Mouse (Mus musculus) hindbrain, embryonic 10.5 days (tissue): ENCODE measurements at regions not wholly inside any gene's neighbourhood (a gene's known extent, or its start where the extent isn't known, plus 50 kb on each side); places are given as distances from the start of the nearest gene placed in this dataset.

ENCODE experiments used
- DNase-seq: peaks from one replicate; pipeline ENCODE4 v3.0.0-alpha.2; 2017; ENCODE audit warnings: low spot score
- H3K27ac ChIP-seq: fragments of 300-500 bp; sonication (generic); 2 replicates; pipeline ENCODE4 v1.5.1; 2016; ENCODE audit warnings: mild to moderate bottlenecking, moderate library complexity
- H3K27me3 ChIP-seq: fragments of 300-500 bp; sonication (generic); 2 replicates; pipeline ENCODE4 v1.6.1; 2016; ENCODE audit warnings: mild to moderate bottlenecking; ENCODE audit not compliant: poor library complexity, insufficient read depth, severe bottlenecking
- H3K36me3 ChIP-seq: fragments of 300-500 bp; sonication (generic); 2 replicates; pipeline ENCODE4 v1.6.1; 2016; ENCODE audit warnings: mild to moderate bottlenecking, moderate library complexity
- H3K4me1 ChIP-seq: fragments of 300-500 bp; sonication (generic); replicated peaks from 2 replicates; pipeline ENCODE4 v1.6.1; 2016; ENCODE audit warnings: mild to moderate bottlenecking
- H3K4me3 ChIP-seq: fragments of 300-500 bp; sonication (generic); 2 replicates; pipeline ENCODE4 v1.5.1; 2016; ENCODE audit warnings: mild to moderate bottlenecking, moderate library complexity
- H3K9me3 ChIP-seq: fragments of 300-500 bp; sonication (generic); 2 replicates; pipeline ENCODE4 v1.6.1; 2016; ENCODE audit warnings: mild to moderate bottlenecking, moderate library complexity
- WGBS: fragments of 180-500 bp; shearing (Covaris S2); methylation state at CpG from one replicate; pipeline ENCODE4 v1.1.7; 2016; 5-methylcytosine and 5-hydroxymethylcytosine counted together

DNA sequence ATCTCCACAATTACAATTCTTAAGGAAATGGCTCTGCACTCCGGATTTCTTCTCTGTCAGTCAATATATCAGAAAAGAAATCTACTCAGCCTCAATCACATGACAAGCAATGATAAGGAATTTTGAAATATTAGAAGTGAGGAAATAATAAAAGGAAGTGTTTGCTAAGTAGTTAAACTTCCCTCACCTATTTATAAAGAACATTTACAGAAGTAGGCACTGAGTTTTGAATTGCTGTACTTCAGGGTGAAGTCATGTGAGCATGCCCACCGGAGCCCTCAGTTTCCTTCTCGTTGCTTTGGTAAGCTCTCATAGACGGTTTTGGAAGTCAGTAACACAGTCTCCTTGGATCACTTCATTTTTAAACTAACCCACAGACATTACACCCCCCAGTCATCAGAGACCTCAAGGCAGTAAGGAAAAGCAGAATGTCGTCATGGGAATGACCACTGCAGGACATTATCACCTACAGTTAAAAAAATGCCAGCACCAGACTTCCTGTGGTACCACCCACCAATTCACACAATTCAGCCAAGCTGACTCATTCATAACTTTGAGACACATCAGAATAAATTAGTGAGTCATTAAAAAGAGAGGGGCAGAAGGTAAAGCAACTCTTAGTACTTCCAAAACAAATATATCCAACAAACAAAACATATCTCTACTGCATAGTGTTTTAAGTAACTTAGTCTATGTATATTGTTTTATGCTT is 541.6 kb upstream of the Hsf2 start:
- 86% methylated on average over 5 of the region's 5 CpGs for WGBS
- H3K27ac ChIP-seq: no peak overlapping the region
- H3K36me3 ChIP-seq: no peaks in the 10 kb centered on the region
- H3K4me3 ChIP-seq: no peak overlapping the region
- H3K4me1 ChIP-seq: no peaks in the 10 kb centered on the region
- DNase-seq: no peak
- no peaks in the 10 kb centered on the region for H3K9me3 ChIP-seq
- H3K27me3 ChIP-seq: no peaks in the 10 kb centered on the region

DNA sequence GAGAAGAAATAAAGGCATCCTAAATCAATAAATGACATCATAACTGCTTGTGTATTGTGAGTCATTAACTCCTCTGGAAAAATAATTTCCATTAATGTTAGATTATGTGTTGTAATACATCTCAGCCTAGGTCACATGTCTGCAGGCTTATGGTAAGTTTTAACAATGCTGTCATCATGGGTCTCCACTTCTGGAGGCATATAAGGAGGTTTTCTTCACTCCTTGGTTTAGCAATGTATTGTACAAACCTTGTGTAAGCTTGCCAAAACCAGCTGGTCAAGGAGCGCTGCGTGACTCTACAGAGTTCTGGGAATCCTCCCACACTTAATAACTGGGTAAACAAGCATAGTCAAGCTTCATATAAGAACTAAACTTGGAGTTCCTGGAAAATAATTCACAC is 529.5 kb upstream of the Hsf2 start:
- WGBS: 94% methylated on average over 2 of the region's 2 CpGs
- DNase-seq: no peak
- H3K27me3 ChIP-seq: no peaks in the 10 kb centered on the region
- H3K27ac ChIP-seq: no peak overlapping the region
- H3K4me1 ChIP-seq: no peaks in the 10 kb centered on the region
- H3K4me3 ChIP-seq: no peak overlapping the region
- no peaks in the 10 kb centered on the region for H3K36me3 ChIP-seq
- H3K9me3 ChIP-seq: no peaks in the 10 kb centered on the region

DNA sequence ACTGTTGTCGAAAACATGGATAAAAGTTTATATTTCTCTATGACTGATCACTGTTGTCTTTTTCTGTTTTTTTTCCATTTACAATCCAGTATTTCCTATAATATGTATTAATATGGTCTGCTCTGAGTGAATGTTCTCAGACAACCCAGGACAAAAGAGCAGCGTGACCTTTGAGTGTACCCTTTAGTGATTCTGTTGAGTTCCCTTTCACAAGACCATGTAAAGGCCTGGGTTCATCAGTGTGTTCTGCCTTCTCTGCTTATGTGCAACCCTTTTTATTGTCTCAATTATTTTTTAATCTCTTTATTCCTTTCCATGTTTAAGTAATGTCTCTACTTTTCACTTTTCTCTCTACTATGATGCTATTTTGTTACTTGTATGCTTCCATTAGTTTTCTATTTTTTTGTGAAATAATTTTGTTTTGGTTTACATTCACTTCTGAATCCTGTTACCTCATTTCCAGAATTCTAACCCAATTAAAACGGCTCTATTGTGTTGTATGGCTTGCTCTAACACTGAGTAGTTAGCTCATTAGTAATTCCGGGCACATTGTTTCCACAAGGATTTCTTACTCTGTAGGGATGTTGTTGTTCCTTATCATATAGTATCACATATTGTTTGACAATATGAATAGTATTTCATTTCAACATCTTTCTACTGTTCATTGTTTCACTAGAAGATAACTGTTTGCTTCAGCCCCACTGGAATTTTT is 523.9 kb upstream of the Hsf2 start:
- Histone ChIP-seq H3K27ac (no peak overlapping the region), H3K9me3 (no peaks in the 10 kb centered on the region), H3K4me1 (no peaks in the 10 kb centered on the region), H3K4me3 (no peak overlapping the region), H3K36me3 (no peaks in the 10 kb centered on the region), H3K27me3 (no peaks in the 10 kb centered on the region)
- DNase-seq: no peak
- 88% methylated on average over 4 of the region's 4 CpGs for WGBS

DNA sequence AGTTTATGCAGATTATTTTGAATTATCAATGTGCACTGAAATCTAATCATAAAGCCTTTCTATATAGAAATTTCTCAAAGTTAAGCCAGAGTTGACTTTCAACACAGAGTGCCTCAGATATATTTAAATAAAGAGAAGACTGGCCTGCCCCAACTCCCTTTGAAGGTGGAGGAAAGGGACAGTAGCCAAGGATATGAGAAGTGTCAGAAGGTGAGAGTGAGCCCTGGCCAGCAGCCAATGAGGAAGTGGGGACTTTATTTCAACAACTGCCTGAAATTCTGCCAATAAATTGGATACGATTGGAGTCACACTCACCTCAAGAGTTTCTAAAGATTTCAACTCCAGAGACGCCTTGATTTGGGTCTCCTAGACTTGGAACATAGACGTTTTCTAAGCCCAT is 523.0 kb upstream of the Hsf2 start:
- no peak overlapping the region for H3K27ac ChIP-seq
- no peak overlapping the region for H3K4me3 ChIP-seq
- 88% methylated on average over 3 of the region's 3 CpGs for WGBS
- no peaks in the 10 kb centered on the region for H3K4me1 ChIP-seq
- no peaks in the 10 kb centered on the region for H3K27me3 ChIP-seq
- H3K36me3 ChIP-seq: no peaks in the 10 kb centered on the region
- DNase-seq: no peak
- H3K9me3 ChIP-seq: no peaks in the 10 kb centered on the region

DNA sequence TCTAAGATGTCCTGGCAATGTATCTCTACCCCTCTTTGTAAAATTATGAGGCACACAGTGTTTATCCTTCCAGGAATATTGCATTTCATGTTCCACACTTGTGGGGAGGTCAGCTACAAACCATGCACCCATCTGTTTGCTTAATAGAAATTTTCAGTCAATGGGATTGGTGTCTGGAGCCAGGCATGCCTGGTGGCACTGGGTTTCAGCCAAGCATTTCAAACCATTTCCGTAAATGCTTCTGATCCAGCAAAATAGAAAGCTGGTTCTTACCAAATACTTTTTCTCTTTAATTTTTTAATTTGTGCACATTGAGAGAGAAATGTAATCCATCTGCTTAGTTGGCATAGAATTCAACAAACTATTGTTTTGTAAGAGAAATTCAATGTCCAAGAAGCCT is 517.3 kb upstream of the Hsf2 start:
- WGBS: 98% methylated on average over 1 of the region's 1 CpGs
- no peaks in the 10 kb centered on the region for H3K9me3 ChIP-seq
- H3K27ac ChIP-seq: no peak overlapping the region
- no peak overlapping the region for H3K4me3 ChIP-seq
- DNase-seq: no peak
- H3K36me3 ChIP-seq: no peaks in the 10 kb centered on the region
- H3K27me3 ChIP-seq: no peaks in the 10 kb centered on the region
- H3K4me1 ChIP-seq: no peaks in the 10 kb centered on the region

DNA sequence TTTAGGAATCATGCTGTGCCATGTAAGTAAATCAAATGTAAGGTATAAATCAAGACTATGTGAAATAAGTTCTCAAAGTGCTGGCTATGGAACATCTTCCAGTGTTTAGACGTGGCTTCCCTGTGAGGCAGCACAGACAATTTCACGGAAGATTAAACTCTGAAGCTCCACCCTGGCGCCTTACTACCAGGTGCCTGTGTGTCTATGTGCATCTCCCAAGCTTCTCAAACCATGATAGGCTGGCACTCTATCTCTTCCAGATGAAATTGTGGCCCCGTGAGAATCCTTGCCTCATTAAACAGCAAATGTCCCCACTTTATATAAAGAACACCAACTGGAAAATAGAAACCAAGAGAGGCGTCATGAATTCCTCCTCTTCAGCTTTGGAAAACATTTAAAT is 511.4 kb upstream of the Hsf2 start:
- Histone ChIP-seq H3K4me3 (no peak overlapping the region), H3K27ac (no peak overlapping the region), H3K36me3 (no peaks in the 10 kb centered on the region), H3K27me3 (no peaks in the 10 kb centered on the region), H3K9me3 (no peaks in the 10 kb centered on the region), H3K4me1 (no peaks in the 10 kb centered on the region)
- no peak for DNase-seq
- WGBS: 85% methylated on average over 5 of the region's 5 CpGs

DNA sequence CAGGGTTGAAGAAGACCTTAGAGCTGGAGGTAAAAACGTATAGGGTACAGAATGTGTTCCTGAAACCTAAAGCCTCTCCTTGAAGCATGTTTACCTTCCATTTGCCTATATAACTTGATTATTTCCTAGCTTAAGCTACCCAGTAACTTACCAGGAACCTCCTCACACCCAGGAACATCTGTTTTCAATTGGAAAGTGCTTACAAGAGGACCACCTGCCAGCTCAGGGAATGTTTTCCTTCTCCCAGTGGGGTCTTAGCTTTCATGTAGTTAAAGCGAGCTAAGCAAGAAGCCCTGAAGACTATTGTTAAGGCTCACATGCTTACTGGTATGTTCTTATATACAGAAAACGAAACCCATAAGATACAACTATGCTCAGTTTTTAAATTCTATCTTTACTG is 506.6 kb upstream of the Hsf2 start:
- no peak overlapping the region for H3K4me3 ChIP-seq
- WGBS: 45% methylated on average over 3 of the region's 3 CpGs
- DNase-seq: peak; percentile 10
- no peaks in the 10 kb centered on the region for H3K36me3 ChIP-seq
- H3K27me3 ChIP-seq: no peaks in the 10 kb centered on the region
- H3K4me1 ChIP-seq: no peaks in the 10 kb centered on the region
- H3K27ac ChIP-seq: no peak overlapping the region
- no peaks in the 10 kb centered on the region for H3K9me3 ChIP-seq

DNA sequence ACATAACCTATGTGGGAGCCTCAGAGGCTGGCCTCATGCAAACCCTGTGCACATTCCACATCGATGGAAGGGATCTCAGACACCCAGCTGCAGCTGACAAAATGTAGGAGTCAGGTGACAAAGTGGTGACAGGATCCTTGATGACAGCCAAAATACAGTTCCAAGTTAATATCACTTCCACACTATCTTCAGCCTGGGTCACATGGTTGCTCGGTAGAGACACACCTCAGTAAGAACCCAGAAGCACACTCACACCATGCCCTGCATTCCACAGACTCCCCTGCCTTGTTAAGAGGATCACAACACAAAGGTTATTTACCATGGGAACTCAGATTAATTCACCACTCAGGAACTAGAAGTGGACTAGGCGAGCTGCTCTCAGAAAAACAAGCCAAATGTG is 505.4 kb upstream of the Hsf2 start:
- H3K27me3 ChIP-seq: no peaks in the 10 kb centered on the region
- no peak for DNase-seq
- WGBS: 71% methylated on average over 3 of the region's 3 CpGs

DNA sequence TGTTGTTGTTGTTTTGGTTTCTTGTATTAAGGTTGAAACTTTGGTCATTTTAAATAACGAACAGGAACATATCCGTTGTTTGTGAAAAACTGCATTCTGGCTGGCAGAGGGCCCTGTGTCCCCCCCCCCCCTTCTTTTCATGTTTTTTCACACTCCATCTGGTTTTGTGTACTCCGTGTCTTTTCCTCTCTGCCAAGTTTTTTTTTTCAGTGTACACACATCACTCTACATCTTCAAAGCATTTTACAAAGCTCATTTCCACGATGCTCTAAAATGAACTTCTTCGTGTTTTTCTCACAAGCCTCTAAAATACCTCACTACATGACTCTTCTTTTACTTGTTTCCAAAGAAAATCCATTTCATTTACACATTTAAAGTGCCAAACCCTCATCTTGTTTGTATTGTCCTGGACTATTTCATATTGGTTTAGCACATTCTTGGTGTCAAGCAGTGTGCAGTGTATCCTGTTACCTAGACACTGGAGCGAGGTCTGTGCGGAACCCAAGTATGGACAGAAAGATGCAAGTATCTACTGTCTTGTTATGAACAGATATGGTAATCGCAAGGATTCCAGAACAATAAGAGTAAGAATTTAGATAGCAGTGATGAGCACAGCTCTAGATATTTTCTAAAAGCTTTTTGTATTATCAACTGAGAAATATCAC is 503.5 kb upstream of the Hsf2 start:
- 72% methylated on average over 8 of the region's 8 CpGs for WGBS
- Histone ChIP-seq H3K27ac (no peak overlapping the region), H3K27me3 (no peaks in the 10 kb centered on the region), H3K9me3 (no peaks in the 10 kb centered on the region), H3K4me1 (no peaks in the 10 kb centered on the region), H3K36me3 (no peaks in the 10 kb centered on the region), H3K4me3 (no peak overlapping the region)
- no peak for DNase-seq

More for the DNA sequence above, 505.4 kb upstream of the Hsf2 start:
- H3K9me3 ChIP-seq: no peaks in the 10 kb centered on the region
- H3K4me1 ChIP-seq: no peaks in the 10 kb centered on the region
- no peaks in the 10 kb centered on the region for H3K36me3 ChIP-seq
- no peak overlapping the region for H3K27ac ChIP-seq
- H3K4me3 ChIP-seq: no peak overlapping the region

DNA sequence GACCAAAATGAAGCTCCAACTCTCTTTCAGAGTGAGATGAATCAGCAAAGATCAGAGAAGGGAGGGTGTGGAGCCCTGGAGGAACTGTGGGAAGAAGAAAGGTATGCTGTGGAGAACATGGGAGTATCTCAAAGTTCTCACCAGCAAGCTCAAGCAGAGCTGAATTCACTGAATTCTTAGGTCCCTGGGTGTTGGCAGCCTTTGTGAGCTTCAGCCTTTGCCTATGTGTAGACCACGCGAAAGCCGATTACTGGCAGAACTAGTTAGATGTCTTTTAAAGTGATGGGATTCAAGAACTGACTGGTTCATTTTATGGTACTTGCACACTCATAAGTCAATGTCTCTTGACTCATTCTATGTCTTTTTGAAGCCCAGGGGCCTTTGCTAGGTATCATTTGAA is 491.2 kb upstream of the Hsf2 start:
- Histone ChIP-seq H3K36me3 (no peaks in the 10 kb centered on the region), H3K4me3 (no peak overlapping the region), H3K4me1 (no peaks in the 10 kb centered on the region), H3K9me3 (no peaks in the 10 kb centered on the region), H3K27ac (no peak overlapping the region), H3K27me3 (no peaks in the 10 kb centered on the region)
- no peak for DNase-seq
- 94% methylated on average over 3 of the region's 3 CpGs for WGBS

DNA sequence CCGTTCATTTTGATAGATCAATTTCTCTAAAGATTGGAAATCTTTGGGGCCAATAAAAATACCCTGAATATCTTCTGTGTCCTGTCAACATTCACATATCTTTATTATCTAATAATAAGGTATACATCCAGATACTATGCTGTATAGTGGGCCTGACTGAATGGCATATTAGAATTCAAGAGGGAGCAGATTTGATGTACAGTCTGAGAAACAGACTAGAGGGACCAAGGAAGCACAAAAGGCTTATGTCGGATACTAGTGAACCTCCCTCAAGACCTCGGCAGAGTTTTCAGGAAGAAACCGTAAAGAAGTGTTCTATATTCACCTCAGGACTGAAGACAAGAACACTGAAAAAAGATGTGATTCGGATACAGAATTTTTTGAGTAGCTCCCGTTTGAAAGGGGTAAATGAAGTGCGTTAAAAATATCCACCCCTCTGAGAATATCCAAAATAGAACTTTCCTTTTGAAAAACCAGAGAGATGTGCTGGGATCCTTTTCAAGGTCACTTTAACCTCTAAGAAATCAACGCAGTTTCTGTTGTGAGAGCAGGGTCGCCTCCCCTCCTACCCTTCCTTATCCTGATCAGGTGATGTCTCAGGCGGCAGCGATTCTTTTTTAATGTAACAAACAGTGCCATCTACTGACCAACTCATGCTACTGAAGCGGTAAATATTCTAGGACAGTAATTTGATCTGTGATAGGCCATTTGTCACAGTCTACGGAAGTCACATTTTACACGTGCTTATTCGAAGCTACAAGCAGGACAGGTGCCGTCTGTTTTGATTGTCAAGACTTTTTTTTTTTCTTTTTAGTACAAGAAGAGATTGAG is 485.1 kb upstream of the Hsf2 start:
- Histone ChIP-seq H3K4me1 (no peaks in the 10 kb centered on the region), H3K36me3 (no peaks in the 10 kb centered on the region), H3K27me3 (no peaks in the 10 kb centered on the region), H3K9me3 (no peaks in the 10 kb centered on the region), H3K4me3 (no peak overlapping the region), H3K27ac (no peak overlapping the region)
- DNase-seq: peak; percentile 35
- WGBS: 31% methylated on average over 16 of the region's 16 CpGs

DNA sequence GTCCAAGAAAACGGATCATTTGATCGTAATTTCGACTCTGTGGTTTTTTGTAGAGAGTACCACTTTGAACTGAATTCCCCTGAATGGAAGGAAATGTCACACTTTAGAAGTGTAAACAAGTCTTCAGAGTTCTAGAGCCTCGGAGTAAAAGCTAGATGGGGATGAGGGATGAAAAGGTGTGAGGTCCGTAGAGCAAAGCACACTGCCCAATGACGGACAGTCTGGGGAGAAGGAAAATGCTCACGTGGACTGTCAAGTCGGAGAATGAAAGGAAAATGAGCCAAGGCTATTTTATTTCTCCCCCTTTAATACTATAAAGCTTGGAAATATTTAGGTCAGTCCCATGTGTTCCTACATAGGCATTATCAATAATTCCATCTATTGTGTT is 484.5 kb upstream of the Hsf2 start:
- no peak for DNase-seq
- Histone ChIP-seq H3K9me3 (no peaks in the 10 kb centered on the region), H3K27ac (no peak overlapping the region), H3K4me1 (no peaks in the 10 kb centered on the region), H3K27me3 (no peaks in the 10 kb centered on the region), H3K4me3 (no peak overlapping the region), H3K36me3 (no peaks in the 10 kb centered on the region)
- 72% methylated on average over 8 of the region's 8 CpGs for WGBS

DNA sequence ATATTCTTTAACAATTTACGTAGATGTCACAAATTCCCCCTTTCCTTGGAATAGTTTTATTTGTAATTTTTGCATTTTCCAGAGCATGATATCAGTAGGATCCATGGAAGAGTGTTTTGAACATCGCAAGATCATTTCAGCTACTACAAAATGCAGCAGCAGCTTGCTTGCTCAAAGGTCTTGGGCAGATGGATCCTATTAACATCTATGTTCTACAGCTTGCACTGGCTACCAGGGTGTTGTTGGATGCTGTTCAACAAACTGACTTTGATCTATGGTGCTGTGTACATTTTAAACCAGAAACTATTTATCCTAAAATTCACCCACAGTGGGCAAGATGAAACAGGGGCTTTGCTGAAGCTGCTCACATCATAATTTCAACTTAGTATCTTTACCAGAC is 448.5 kb upstream of the Hsf2 start:
- DNase-seq: no peak
- H3K36me3 ChIP-seq: no peaks in the 10 kb centered on the region
- H3K27ac ChIP-seq: no peak overlapping the region

More for the DNA sequence above, 448.5 kb upstream of the Hsf2 start:
- 91% methylated on average over 2 of the region's 2 CpGs for WGBS
- H3K4me3 ChIP-seq: no peak overlapping the region
- H3K4me1 ChIP-seq: no peaks in the 10 kb centered on the region
- no peaks in the 10 kb centered on the region for H3K9me3 ChIP-seq
- H3K27me3 ChIP-seq: no peaks in the 10 kb centered on the region
